ENCODE assay signal across 9 mouse cellular contexts in the genomic region with DNA sequence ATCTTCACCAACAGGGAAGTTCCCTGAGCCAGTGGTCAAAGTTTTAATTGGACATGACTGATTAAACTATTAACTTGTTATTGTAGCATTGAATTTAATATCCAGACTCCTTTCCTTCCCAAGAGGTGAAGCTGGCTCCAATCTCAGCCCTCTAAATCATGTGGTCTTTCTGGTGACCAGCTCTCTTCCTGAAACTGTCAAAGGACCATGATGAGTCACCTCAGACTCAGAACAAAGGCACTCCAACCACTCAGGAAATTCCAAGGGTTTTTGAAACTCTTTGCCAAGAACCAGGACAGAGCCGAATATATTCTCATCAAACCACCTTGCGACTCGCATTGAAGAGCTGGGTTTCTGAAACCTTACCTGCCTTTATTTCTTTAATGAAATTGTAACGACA. TPM values are rescaled to one million over a fixed set of nuclear protein-coding genes. Genes with fewer than 3 reads are reported as not detected.
DNase-seq lines count a peak whose midpoint lies in the region; ATAC-seq and TF ChIP-seq lines count a peak whose summit lies in the region.
"Had no signal": no experiment of that assay in that cellular context is flagged by ENCODE, and none has a peak within 500 bp of the region (broad histone marks: within the 10 kb centered on the region; RNA-seq: fewer than 3 reads in every experiment).

No protein-coding gene starts in this region.

- ATAC-seq in granulocyte monocyte progenitor cell, adult 5-6 weeks (replicated peaks; ENCODE audit: poor library complexity, severe bottlenecking), result no peak
- no peak for ATAC-seq in midbrain, embryonic 11.5 days (ENCODE audit: low FRiP score)

- H3K9ac ChIP-seq in midbrain, embryonic 11.5 days (ENCODE audit: low read length), result no peak overlapping the region
- H3K9ac ChIP-seq: liver, embryonic 14.5 days had no signal

- no peak overlapping the region for H3K4me3 ChIP-seq in kidney, adult 2 months (ENCODE audit: insufficient read depth, low read depth, low read length)
- H3K4me3 ChIP-seq in midbrain, embryonic 11.5 days (ENCODE audit: low read depth, low read length), result no peak overlapping the region

- no peak for TF ChIP-seq POLR2A in kidney, adult 2 months (IDR thresholded peaks at IDR 0.05; ENCODE audit: low read depth, low read length)

- H3K36me3 ChIP-seq in kidney, adult 2 months (ENCODE audit: control insufficient read depth, insufficient read depth, low read length), result no peaks in the 10 kb centered on the region
- H3K36me3 ChIP-seq in midbrain, embryonic 11.5 days (ENCODE audit: control insufficient read depth, insufficient read depth, low read length), result no peaks in the 10 kb centered on the region

- no peaks in the 10 kb centered on the region for H3K27me3 ChIP-seq in kidney, adult 2 months (replicated peaks; ENCODE audit: control insufficient read depth, insufficient read depth, low read length)
- no peaks in the 10 kb centered on the region for H3K27me3 ChIP-seq in midbrain, embryonic 11.5 days (ENCODE audit: control insufficient read depth, insufficient read depth, low read length)

- peaks cover 2% of the 10 kb centered on the region for H3K4me1 ChIP-seq in kidney, adult 2 months (ENCODE audit: control insufficient read depth, insufficient read depth, low read length)
- peaks cover 3% of the 10 kb centered on the region; the same call in 1 of the 2 replicates for H3K4me1 ChIP-seq in midbrain, embryonic 11.5 days (ENCODE audit: control insufficient read depth, insufficient read depth, low read length)

- TF ChIP-seq CTCF in kidney, adult 2 months (conservative IDR thresholded peaks at IDR 0.05; ENCODE audit: insufficient read depth, insufficient read length, low read depth, low read length), result no peak

- no peak overlapping the region for H3K4me2 ChIP-seq in midbrain, embryonic 11.5 days

- peak; percentile 37 to 72 for DNase-seq in adrenal gland, adult (ENCODE audit: inconsistent age in 2 of 2, low spot score in 1 of 2)
- DNase-seq in adrenal gland, adult 18-20 months (ENCODE audit: low spot score in 2 of 2), result no peak
- peak; percentile 78 for DNase-seq in kidney, adult 2 months
- DNase-seq in kidney, adult 18-20 months, result no peak
- peak; percentile 43 to 82 for DNase-seq in lung, adult 18-20 months
- no peak for DNase-seq in midbrain, embryonic 11.5 days (ENCODE audit: low spot score, missing footprints)
- DNase-seq in frontal cortex, postnatal 14 days (ENCODE audit: low spot score in 2 of 2), result no peak

- no peak overlapping the region for H3K27ac ChIP-seq in kidney, adult 2 months (ENCODE audit: insufficient read depth, low read depth, low read length)
- H3K27ac ChIP-seq in midbrain, embryonic 11.5 days (ENCODE audit: low read depth, low read length), result no peak overlapping the region
- H3K27ac ChIP-seq: liver, embryonic 14.5 days had no signal

- WGBS in kidney, adult 2 months, result 54% methylated on average over 4 of the region's 4 CpGs
- WGBS in midbrain, embryonic 11.5 days, result 89% methylated on average over 4 of the region's 4 CpGs

- H3K9me3 ChIP-seq in midbrain, embryonic 11.5 days (ENCODE audit: control insufficient read depth, low read length), result no peaks in the 10 kb centered on the region

RNA-seq across cellular contexts. Expression of a gene that starts 11.2 kb away (rescaled TPM):
- total RNA-seq in adrenal gland, adult 18-20 months (2021), result 10 to 100 TPM; 15.8 to 26.3 TPM
- polyA plus RNA-seq in kidney, adult 2 months (2012; rRNA removed), result 12.1 and 14.5 TPM in 2 replicates
- total RNA-seq in granulocyte monocyte progenitor cell, adult 5-6 weeks (2014; fragmentation: Nextera tagmentation), result 313 and 403 TPM in 2 replicates
- 343 and 367 TPM in 2 replicates for total RNA-seq in granulocyte monocyte progenitor cell, adult 5-6 weeks (2017)
- 52.7 and 59.7 TPM in 2 replicates for polyA plus RNA-seq in midbrain, embryonic 11.5 days (2014; fragmentation: Nextera tagmentation; extraction: Ambion mirVana)

Comparison
In these comparisons a context has a peak if more than half of its experiments do, and no peak if none do; other contexts are left out.
1. DNase-seq: peak in adrenal gland, adult (2 of 2), kidney, adult 2 months (single experiment) and lung, adult 18-20 months (2 of 2); none in adrenal gland, adult 18-20 months (0 of 2), kidney, adult 18-20 months (single experiment), midbrain, embryonic 11.5 days (single experiment) and frontal cortex, postnatal 14 days (0 of 2).
2. RNA of a gene that starts 11.2 kb away (total RNA-seq): 313 to 403 TPM in granulocyte monocyte progenitor cell, adult 5-6 weeks; 15.8 to 26.3 TPM in adrenal gland, adult 18-20 months; every median in the first group is over 10 times any median in the second.